Mouse (Mus musculus) c-Kit-positive CD71-positive TER-119-positive erythroid progenitor cells, embryonic 14.5 days (primary cell): ENCODE results near the gene Pdss2.

Experiments used
- DNase-seq: peaks from one replicate; pipeline ENCODE4 v3.0.0-alpha.2; 2013; ENCODE audit warnings: low spot score

Gene Pdss2

DNA sequence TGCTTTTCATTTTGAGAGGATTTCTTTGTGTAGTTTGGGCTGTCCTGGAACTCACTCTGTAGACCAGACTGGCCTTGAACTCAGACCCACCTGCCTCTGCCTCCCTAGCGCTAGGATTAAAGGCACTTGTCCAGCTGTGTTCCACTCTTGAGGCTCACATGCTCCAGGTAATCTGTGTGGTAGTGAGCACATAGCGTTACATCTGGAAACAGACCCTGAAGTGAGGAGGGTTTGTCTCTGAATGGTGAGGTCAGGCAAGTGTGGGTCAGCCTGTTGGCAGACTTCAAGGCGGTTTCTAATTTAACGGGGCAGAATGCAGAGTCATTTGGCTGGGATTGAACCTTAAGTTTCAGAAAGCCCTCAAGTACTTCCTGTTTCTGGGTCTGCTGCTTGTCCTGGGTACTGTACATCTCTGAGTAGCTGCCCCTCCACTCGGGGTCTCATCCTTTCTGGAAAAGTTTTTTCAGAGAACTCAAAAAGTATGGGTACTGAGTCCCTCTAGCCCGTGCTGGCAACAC, 264.5 kb downstream of the Pdss2 start:
- no peak for DNase-seq

GRCm38 (mm10) chr10:43487441-43488010, 266.2 kb downstream of the Pdss2 start:
- DNase-seq = no peak

- DNase-seq = no peak
Observed at GRCm38 (mm10) chr10:43488258-43488657, 267.0 kb downstream of the Pdss2 start.

DNA sequence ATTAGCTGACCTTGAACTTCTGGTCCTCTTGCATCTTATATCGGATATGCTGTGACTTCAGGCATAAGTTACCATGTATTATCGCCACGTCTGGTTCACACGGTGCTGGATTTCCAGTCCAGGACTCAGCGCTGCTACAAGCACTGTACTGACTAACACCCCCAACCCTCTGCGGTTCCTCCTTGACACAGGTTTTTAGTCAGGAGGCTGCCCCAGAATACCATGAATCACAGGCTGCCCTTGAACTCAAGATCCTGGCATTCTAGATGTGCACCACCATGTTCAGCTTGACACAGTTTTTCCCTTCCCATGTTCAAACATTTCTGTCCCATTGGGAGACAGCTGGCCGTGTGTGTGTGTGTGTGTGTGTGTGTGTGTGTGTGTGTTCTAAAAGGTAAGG, 267.9 kb downstream of the Pdss2 start:
- DNase-seq = no peak

- DNase-seq = no peak
Observed at GRCm38 (mm10) chr10:43489550-43489949, 268.3 kb downstream of the Pdss2 start.

- DNase-seq = no peak
Observed at GRCm38 (mm10) chr10:43490034-43490433, 268.7 kb downstream of the Pdss2 start.

DNA sequence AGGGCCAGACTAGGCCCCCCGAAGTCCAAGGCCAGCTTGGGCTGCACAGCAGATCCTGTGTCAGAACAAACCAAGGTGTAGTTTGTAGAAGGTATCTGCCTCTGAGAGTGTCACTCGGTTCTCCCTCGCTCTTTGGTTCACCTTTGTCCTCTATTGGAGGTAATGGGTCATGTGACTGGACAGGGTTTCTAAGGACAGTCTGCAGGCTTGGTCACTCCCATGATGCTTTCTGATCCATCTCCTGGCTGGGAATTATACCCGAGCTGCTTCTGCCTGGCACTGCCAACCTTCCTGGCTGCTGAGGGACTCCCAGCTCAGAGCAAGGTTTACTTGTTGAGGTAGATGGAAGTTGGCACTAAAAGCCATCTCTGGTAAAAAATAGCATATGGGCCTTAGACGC, 269.6 kb downstream of the Pdss2 start:
- no peak for DNase-seq

DNA sequence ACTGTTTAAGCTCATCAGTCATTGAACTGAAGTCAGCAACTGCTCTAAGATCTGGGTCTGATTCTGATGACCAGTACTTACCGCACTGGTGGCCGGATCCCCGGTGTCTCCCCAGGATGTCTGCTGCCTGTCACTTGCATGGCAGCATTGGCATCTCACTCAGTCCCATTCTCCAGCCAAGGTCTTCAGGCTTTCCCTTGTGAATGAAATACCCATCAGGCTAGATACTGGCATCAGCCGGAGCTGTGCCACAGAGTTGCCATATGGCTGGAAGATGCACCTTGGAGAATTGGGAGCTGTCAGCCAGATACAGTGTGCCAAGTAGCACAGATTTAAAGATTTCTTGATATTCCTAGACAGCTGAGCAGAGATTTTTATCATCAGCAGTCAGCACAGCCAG, 281.3 kb downstream of the Pdss2 start:
- no peak for DNase-seq

GRCm38 (mm10) chr10:43504291-43504690, 283.0 kb downstream of the Pdss2 start:
- DNase-seq = no peak

GRCm38 (mm10) chr10:43507051-43507450, 285.8 kb downstream of the Pdss2 start:
- no peak for DNase-seq

DNA sequence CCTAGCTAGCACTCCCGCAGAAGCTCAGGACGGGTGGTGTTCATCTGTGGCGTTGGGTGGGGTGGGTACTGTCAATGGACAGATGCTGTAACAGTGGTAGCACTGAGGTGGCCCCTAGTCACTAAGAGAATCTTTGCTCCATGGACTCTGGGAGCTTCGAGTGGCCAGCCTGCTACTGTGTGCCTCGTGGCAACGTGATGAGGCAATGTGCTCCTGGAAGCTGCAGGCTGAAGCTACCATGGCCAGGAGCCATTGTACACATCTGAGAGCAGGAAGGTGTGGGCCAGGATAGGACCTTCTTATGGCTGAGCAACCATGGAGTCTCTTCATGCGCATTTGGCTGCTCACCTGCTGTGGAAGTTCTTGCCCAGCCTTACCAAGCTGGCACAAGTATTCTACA, 287.9 kb downstream of the Pdss2 start:
- DNase-seq = no peak

DNA sequence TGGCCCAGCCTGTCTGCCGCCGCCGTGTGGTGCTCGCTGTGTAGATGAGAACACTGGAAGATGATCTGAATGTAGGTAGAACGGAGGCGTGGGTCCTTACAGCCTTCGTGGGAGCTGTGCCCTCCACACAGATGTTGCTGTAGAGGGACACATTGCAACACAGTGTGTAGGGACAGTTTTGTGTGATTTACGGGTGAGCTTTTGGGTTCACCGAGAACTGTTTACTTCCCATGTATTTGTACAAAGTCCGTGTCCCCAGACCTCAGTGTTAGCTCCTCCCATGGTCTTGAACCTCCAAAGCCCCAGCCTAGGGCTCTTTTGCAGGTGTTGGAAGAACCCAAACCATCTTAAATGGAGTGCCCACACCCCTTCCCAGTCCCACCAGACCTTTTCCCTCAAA, 291.7 kb downstream of the Pdss2 start:
- DNase-seq = no peak
